Mouse (Mus musculus) G1E (cell line): ENCODE measurements around the gene Drap1.

Experiments
- CTCF ChIP-seq: IDR thresholded peaks from 2 replicates; pipeline ENCODE4 v1.5.1; 2012; ENCODE audit warnings: low read depth, low read length, inconsistent platforms, mixed read lengths
- TAL1 ChIP-seq: conservative IDR thresholded peaks from 2 replicates; pipeline ENCODE4 v1.6.1; 2012; ENCODE audit warnings: low read depth, low read length, inconsistent platforms, mixed read lengths

GRCm38 (mm10) chr19:5456922-5457745, 32.4 kb upstream of the Drap1 start:
- TF ChIP-seq TAL1 (no peak), CTCF (no peak)
